Mouse (Mus musculus): Measurements from ENCODE around the gene Zfp42.

DNA sequence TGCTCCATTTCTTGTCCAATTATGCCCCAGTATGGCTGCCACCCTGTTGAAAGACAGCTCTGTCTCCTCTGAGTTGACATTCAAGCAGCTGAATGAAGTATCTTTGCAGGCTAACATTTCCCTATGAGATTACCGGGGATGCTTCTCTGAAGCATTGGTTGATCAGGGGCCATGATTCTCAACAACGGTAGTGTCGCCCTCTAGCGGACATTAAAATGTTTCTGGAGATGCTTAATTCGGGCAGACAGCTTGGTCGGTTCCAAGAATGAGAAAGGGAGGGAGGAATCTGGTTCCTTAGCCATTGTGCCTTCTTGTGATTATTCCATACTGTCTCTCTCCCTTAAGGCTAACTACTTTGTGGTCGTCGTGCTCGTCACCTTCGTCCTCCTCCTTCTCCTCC lies 21.9 kb upstream of the Zfp42 start:
- TF ChIP-seq CTCF (IDR thresholded peaks at IDR 0.05) (no peak), POLR2A (IDR thresholded peaks at IDR 0.05; ENCODE audit: insufficient read depth, low read depth, low read length) (no peak)
